Mouse (Mus musculus): ENCODE data around the gene Med19. TPM values are rescaled to one million over a fixed set of nuclear protein-coding genes. Genes with fewer than 3 reads are reported as not detected.

Gene Med19
- polyA plus RNA-seq, 1 experiment: 5.1 TPM

- Histone ChIP-seq H3K27me3 (ENCODE audit: control insufficient read depth, insufficient read depth, low read length) (peaks cover 31% of the 10 kb centered on the region), H3K4me3 (ENCODE audit: low read depth, low read length) (no peak overlapping the region), H3K4me1 (ENCODE audit: control insufficient read depth, insufficient read depth, insufficient read length, low read length) (no peaks in the 10 kb centered on the region; the same call in 1 of the 2 replicates), H3K36me3 (ENCODE audit: control insufficient read depth, insufficient read depth, low read length) (no peaks in the 10 kb centered on the region), H3K27ac (ENCODE audit: insufficient read depth, low read depth, low read length) (no peak overlapping the region)
- TF ChIP-seq CTCF (IDR thresholded peaks at IDR 0.05; ENCODE audit: extremely low read depth, insufficient read length, insufficient replicate concordance, low read depth, low read length) (no peak), POLR2A (IDR thresholded peaks at IDR 0.05; ENCODE audit: low read depth, low read length) (no peak)
- 12% methylated on average over 27 of the region's 27 CpGs for WGBS
Measured at GRCm38 (mm10) chr2:84736312-84737161, 58.3 kb downstream of the Med19 start.

GRCm38 (mm10) chr2:84737451-84737925 is 59.3 kb downstream of the Med19 start:
- peaks cover 3% of the 10 kb centered on the region; the same call in 1 of the 2 replicates for H3K4me1 ChIP-seq (ENCODE audit: control insufficient read depth, insufficient read depth, insufficient read length, low read length)
- WGBS: 38% methylated on average over 8 of the region's 8 CpGs
- no peak overlapping the region for H3K4me3 ChIP-seq (ENCODE audit: low read depth, low read length)
- H3K36me3 ChIP-seq (ENCODE audit: control insufficient read depth, insufficient read depth, low read length): no peaks in the 10 kb centered on the region
- H3K27me3 ChIP-seq (ENCODE audit: control insufficient read depth, insufficient read depth, low read length): peaks cover 31% of the 10 kb centered on the region
- no peak overlapping the region for H3K27ac ChIP-seq (ENCODE audit: insufficient read depth, low read depth, low read length)
- no peak for TF ChIP-seq POLR2A (IDR thresholded peaks at IDR 0.05; ENCODE audit: low read depth, low read length)
- TF ChIP-seq CTCF (IDR thresholded peaks at IDR 0.05; ENCODE audit: extremely low read depth, insufficient read length, insufficient replicate concordance, low read depth, low read length): no peak

Other genes with a start within 250 kb of the Med19 start
- 0.44 and 0.81 TPM in 2 replicates for gene Tfpi, start 201.6 kb upstream of the Med19 start, polyA plus RNA-seq (2012; rRNA removed)
- gene Ctnnd1, start 27.6 kb upstream of the Med19 start, polyA plus RNA-seq (2012; rRNA removed): 29.0 and 80.2 TPM in 2 replicates
- gene Btbd18, start 19.3 kb upstream of the Med19 start, polyA plus RNA-seq (2012; rRNA removed): not detected in 2 replicates
- 42.8 and 47.3 TPM in 2 replicates for gene Selenoh, start 7.6 kb upstream of the Med19 start, polyA plus RNA-seq (2012; rRNA removed)
- not detected in 2 replicates for gene Gm28635, start 361 bp upstream of the Med19 start, polyA plus RNA-seq (2012; rRNA removed)
- gene Tmx2, start 738 bp downstream of the Med19 start, polyA plus RNA-seq (2012; rRNA removed): 15.5 and 17.4 TPM in 2 replicates
- 23.2 and 46.1 TPM in 2 replicates for gene Zdhhc5, start 36.8 kb downstream of the Med19 start, polyA plus RNA-seq (2012; rRNA removed)
- 4.3 and 11.4 TPM in 2 replicates for gene Clp1, start 48.9 kb downstream of the Med19 start, polyA plus RNA-seq (2012; rRNA removed)
- 0.57 and 2.4 TPM in 2 replicates for gene Ypel4, start 55.7 kb downstream of the Med19 start, polyA plus RNA-seq (2012; rRNA removed)
- 0.18 and 0.25 TPM in 2 replicates for gene Gm19426, start 65.3 kb downstream of the Med19 start, polyA plus RNA-seq (2012; rRNA removed)
- gene Serping1, start 97.0 kb downstream of the Med19 start, polyA plus RNA-seq (2012; rRNA removed): 66.5 and 97.6 TPM in 2 replicates
- 28.6 and 85.7 TPM in 2 replicates for gene Ube2l6, start 120.4 kb downstream of the Med19 start, polyA plus RNA-seq (2012; rRNA removed)
- gene Smtnl1, start 144.2 kb downstream of the Med19 start, polyA plus RNA-seq (2012; rRNA removed): 0.06 TPM in 1 of 2 replicates, not detected in the other
- 28.6 and 32.0 TPM in 2 replicates for gene Timm10, start 148.6 kb downstream of the Med19 start, polyA plus RNA-seq (2012; rRNA removed)
- 1.8 and 4.4 TPM in 2 replicates for gene Slc43a1, start 160.4 kb downstream of the Med19 start, polyA plus RNA-seq (2012; rRNA removed)
- gene Rtn4rl2, start 208.3 kb downstream of the Med19 start, polyA plus RNA-seq (2012; rRNA removed): 4.8 and 11.8 TPM in 2 replicates